Mouse (Mus musculus): ENCODE measurements around the gene Lrtm1. TPM values are rescaled to one million over a fixed set of nuclear protein-coding genes. Genes with fewer than 3 reads are reported as not detected.

Gene Lrtm1
- polyA plus RNA-seq, 1 experiment from 2014 or later = 0.36 TPM

DNA sequence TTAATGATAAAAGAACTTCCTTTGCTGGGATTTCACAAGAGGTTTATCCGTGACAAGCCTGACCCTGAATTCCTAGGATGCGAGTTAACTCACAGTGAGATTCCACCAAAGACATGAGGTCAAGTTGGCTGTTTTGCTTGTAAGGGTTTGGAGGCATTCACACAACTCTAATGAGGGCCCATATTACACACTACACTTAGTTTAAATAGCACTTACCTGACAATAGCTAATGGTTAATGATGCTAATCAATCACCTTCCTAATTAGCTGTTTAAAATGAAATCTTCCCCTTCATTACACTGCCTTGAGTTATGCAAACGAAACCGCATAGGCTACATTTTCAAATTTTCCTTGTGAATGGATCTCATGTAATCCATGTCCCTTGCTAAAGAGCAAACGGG is 20.2 kb downstream of the Lrtm1 start:
- Histone ChIP-seq H3K4me1 (0 out of 2 replicates have a peak, but pooled peaks cover 2% of the 10 kb centered on the region), H3K4me2 (replicated peaks) (no peak overlapping the region), H3K9ac (no peak overlapping the region), H3K4me3 (no peak overlapping the region), H3K27me3 (no peaks in the 10 kb centered on the region), H3K27ac (no peak overlapping the region), H3K9me3 (no peaks in the 10 kb centered on the region), H3K36me3 (no peaks in the 10 kb centered on the region)
- no peak for ATAC-seq (ENCODE audit: insufficient number of reproducible peaks, insufficient read depth, low FRiP score, low TSS enrichment)
- 78% methylated on average over 5 of the region's 5 CpGs for WGBS

DNA sequence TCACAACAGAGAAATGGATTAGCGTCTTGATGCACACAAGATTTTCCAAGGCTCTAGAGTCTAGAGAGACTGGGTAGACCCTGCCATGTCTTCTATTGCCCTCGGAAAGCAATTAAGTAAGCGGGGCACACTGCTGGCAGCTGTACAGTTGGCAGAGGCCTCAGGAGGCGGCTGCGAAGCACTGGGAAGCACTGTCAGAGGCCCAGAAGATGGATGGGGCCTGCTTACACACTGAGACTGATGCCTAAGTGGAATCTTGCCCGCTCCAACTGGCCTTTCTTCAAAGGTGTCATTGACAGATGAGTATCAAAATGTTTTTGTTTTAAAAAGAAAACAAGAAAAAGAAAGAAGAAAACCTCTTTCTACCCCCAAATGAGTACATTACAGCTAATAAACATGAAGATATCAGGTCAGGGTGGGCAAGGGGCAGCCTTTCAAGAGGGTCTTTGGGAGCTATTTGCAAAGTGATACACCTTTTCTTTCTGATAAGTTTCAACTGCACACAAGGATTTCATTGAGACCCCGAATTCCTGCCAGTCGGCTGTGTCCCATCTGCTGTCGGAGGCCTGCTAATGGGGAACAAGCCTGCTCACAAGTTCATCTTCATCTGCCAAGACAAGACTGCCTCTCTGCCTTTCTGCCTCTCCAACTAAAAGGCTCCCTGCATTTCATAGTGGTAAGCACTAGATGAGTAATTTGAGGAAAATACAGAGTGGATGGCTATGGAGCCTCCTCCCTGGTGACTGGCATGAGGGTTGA is 22.8 kb downstream of the Lrtm1 start:
- no peak overlapping the region for H3K4me3 ChIP-seq
- no peak overlapping the region for H3K9ac ChIP-seq
- H3K36me3 ChIP-seq = no peaks in the 10 kb centered on the region
- no peaks in the 10 kb centered on the region for H3K9me3 ChIP-seq
- no peak overlapping the region for H3K27ac ChIP-seq
- 0 out of 2 replicates have a peak, but pooled peaks cover 2% of the 10 kb centered on the region for H3K4me1 ChIP-seq
- no peaks in the 10 kb centered on the region for H3K27me3 ChIP-seq
- 66% methylated on average over 9 of the region's 9 CpGs for WGBS
- no peak for ATAC-seq (ENCODE audit: insufficient number of reproducible peaks, insufficient read depth, low FRiP score, low TSS enrichment)
- no peak overlapping the region for H3K4me2 ChIP-seq (replicated peaks)

DNA sequence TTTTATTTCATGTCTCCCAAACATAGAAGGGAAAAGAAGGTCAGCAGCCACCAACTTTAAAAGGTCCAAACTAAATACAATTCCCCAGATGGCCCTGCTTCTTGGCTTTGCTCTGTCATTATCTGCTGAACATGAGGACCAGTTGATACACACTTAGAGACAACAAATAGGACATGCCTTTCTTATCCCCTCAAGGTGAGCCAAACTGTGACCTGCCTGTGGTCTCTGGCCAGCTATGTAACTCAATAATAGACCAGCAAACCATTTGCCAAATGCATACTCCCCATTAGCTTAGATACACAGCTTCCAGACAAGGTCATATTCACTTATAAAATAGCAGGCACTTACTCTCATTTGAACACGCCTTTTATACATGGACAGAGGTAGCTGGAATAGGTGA is 23.5 kb downstream of the Lrtm1 start:
- H3K4me3 ChIP-seq = no peak overlapping the region
- no peaks in the 10 kb centered on the region for H3K9me3 ChIP-seq
- no peak overlapping the region for H3K9ac ChIP-seq
- 0 out of 2 replicates have a peak, but pooled peaks cover 2% of the 10 kb centered on the region for H3K4me1 ChIP-seq
- H3K27me3 ChIP-seq = no peaks in the 10 kb centered on the region
- no peaks in the 10 kb centered on the region for H3K36me3 ChIP-seq
- H3K27ac ChIP-seq = no peak overlapping the region
- 98% methylated on average over 1 of the region's 1 CpGs for WGBS
- no peak for ATAC-seq (ENCODE audit: insufficient number of reproducible peaks, insufficient read depth, low FRiP score, low TSS enrichment)
- H3K4me2 ChIP-seq (replicated peaks) = no peak overlapping the region

DNA sequence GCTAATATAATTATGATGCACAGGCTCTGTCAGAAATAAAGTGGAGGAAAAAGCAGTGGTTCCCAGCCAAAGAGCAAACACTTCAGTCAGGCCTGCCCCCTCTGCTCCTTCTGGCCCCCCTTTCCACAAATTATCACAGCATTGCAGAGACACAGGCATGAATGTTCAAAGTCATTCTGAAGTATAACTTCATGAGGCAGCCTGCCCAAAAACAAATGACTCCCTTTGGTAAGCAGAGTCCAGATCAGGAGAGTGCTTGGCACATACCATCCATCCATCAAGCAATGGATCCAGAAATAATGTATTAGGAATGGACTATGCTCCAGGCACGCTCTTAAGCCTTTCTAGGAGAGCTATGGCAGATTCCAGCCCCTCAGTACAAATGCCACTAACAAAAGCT is 24.3 kb downstream of the Lrtm1 start:
- Histone ChIP-seq H3K27me3 (no peaks in the 10 kb centered on the region), H3K4me2 (replicated peaks) (no peak overlapping the region), H3K27ac (no peak overlapping the region), H3K36me3 (no peaks in the 10 kb centered on the region), H3K4me1 (0 out of 2 replicates have a peak, but pooled peaks cover 2% of the 10 kb centered on the region), H3K9me3 (no peaks in the 10 kb centered on the region), H3K4me3 (no peak overlapping the region), H3K9ac (no peak overlapping the region)
- ATAC-seq (ENCODE audit: insufficient number of reproducible peaks, insufficient read depth, low FRiP score, low TSS enrichment) = no peak
- 79% methylated on average over 1 of the region's 1 CpGs for WGBS

DNA sequence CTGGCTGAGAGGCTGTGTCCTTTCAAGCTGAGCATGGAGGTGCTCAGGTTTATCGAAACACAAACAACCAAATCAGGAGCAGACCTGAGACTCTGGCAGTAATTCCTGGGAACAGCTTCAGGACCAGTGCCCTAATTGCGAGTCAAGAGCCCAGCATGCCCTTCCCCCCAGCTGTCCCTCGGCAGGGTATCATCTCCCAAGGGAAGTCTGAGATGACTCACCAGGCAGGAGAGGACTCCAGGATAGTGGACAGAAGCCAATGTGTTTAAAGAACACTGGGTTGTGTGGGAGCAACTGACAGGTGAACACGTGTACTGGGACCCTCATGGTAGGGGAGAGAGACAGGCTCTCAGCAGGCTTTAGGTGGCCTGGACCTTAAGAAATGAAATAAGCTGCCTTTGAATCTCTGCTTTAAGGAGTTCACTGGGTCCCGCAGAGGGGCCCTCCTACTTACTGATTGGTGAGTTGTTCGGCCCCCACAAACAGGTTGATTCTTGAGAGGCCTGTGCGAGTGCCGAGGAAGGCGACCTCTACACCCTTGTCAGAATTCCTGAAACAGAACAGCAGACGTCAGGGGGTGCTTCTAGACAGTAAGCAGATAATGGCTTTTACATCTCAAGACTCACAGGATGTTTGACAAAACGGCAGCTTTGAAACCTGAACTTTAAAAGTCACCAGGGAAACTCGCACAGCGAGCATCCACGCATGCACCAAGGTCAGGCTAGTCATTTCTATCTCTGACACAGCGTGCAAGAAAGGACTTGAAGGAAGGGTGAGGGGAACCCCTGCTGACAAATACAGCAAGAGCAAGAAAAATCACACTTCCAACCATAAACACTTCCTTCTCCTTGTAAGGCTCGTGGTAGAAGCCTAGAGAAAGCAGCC is 34.2 kb downstream of the Lrtm1 start:
- 53% methylated on average over 16 of the region's 16 CpGs for WGBS
- Histone ChIP-seq H3K9ac (no peak overlapping the region), H3K4me2 (replicated peaks) (no peak overlapping the region), H3K27me3 (no peaks in the 10 kb centered on the region), H3K36me3 (no peaks in the 10 kb centered on the region), H3K4me3 (no peak overlapping the region), H3K4me1 (peaks cover 5% of the 10 kb centered on the region; the same call in 1 of the 2 replicates), H3K27ac (no peak overlapping the region), H3K9me3 (no peaks in the 10 kb centered on the region)
- ATAC-seq (ENCODE audit: insufficient number of reproducible peaks, insufficient read depth, low FRiP score, low TSS enrichment) = no peak

DNA sequence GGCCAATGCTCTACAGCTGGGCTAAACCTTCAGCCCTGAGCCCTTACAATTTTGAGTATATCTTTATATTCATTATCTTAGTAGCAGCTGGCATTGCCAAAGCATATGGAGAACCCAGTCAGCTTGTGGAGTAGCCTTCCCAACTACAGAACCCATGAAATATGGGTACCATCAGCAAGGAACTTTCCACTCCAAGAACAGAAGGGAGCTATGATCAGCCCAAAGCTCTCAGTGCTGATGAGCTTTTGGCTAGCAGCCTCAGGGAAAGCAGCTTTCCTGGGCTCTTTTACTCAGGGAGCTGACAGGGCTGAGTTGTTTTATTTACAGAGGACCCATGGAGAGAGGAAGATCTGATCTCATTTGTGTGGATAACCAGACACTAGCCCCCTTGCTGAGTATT is 42.7 kb downstream of the Lrtm1 start:
- Histone ChIP-seq H3K27ac (no peak overlapping the region), H3K9me3 (no peaks in the 10 kb centered on the region), H3K9ac (no peak overlapping the region), H3K4me2 (replicated peaks) (no peak overlapping the region), H3K4me1 (peaks cover 6% of the 10 kb centered on the region; the same call in 1 of the 2 replicates), H3K36me3 (no peaks in the 10 kb centered on the region), H3K4me3 (no peak overlapping the region), H3K27me3 (no peaks in the 10 kb centered on the region)
- no peak for ATAC-seq (ENCODE audit: insufficient number of reproducible peaks, insufficient read depth, low FRiP score, low TSS enrichment)

DNA sequence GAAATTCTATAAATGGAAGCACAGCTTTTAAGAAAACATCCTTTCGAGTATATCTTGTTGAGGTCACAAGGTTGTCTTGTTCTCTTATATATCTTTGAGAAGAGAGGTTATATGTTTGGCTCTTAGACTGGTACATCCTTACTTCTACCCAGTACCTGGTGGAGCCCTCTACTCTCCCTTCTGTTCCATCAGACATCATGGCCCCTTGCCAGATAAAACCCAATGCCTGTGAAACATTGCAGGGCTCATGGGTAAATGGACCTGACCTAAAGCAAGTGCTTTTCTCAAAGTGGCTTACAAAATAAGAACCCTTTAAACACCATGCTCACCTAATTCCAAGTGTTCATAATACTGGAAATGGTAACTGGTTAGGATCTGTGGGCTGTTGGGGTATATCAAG is 43.5 kb downstream of the Lrtm1 start:
- WGBS = 88% methylated on average over 1 of the region's 1 CpGs
- H3K27ac ChIP-seq = no peak overlapping the region
- no peak overlapping the region for H3K4me3 ChIP-seq
- no peak overlapping the region for H3K4me2 ChIP-seq (replicated peaks)
- ATAC-seq (ENCODE audit: insufficient number of reproducible peaks, insufficient read depth, low FRiP score, low TSS enrichment) = no peak
- H3K27me3 ChIP-seq = no peaks in the 10 kb centered on the region
- no peak overlapping the region for H3K9ac ChIP-seq
- peaks cover 9% of the 10 kb centered on the region; the same call in 1 of the 2 replicates for H3K4me1 ChIP-seq
- H3K36me3 ChIP-seq = no peaks in the 10 kb centered on the region
- H3K9me3 ChIP-seq = no peaks in the 10 kb centered on the region

DNA sequence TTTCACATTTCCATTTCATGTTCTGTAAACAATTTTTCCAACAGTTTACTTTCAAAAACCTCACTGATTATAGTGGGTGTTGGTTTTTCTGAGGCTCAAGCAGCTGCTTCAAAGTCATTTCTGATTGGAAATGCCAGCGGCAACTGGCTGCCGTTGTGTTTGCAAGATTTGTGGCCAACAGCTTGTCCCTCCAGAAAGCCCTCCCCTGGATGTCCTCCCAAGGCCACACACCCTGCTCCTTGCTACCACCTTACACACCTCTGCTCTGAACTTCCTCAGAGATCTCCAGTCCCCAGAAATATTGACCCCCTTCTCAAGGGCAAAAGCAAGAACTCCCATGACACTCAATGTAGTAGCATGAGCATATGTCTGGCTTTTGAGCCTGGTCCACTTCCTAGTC is 44.7 kb downstream of the Lrtm1 start:
- ATAC-seq (ENCODE audit: insufficient number of reproducible peaks, insufficient read depth, low FRiP score, low TSS enrichment) = no peak

DNA sequence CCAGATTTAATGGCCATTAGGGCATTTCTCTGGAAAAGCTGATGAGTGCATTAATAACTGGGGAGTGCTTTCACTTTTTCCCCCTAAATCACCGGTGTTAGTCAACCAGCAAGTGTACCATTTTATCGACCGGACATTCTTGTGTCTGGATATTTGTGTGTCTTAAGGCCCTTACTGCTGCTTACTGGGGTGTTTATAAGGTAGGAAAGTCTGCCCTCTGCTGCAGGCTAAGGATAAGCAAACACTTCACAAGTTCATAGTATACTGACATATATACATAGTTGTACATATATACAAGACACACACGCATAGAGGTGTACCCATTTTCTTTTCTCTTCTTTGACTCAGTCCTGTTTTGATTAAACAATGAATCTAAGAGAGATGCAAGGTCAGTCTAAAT is 55.7 kb downstream of the Lrtm1 start:
- 0 out of 2 replicates have a peak, but pooled peaks cover 6% of the 10 kb centered on the region for H3K27me3 ChIP-seq
- H3K4me3 ChIP-seq = no peak overlapping the region
- no peak overlapping the region; the same call in 1 of the 2 replicates for H3K27ac ChIP-seq
- no peak for ATAC-seq (ENCODE audit: insufficient number of reproducible peaks, insufficient read depth, low FRiP score, low TSS enrichment)
- H3K4me2 ChIP-seq (replicated peaks) = no peak overlapping the region
- H3K9me3 ChIP-seq = no peaks in the 10 kb centered on the region
- H3K36me3 ChIP-seq = no peaks in the 10 kb centered on the region
- 82% methylated on average over 4 of the region's 4 CpGs for WGBS
- H3K9ac ChIP-seq = no peak overlapping the region
- peaks cover 8% of the 10 kb centered on the region; the same call in 1 of the 2 replicates for H3K4me1 ChIP-seq

More for the DNA sequence above, 44.7 kb downstream of the Lrtm1 start:
- H3K27ac ChIP-seq = no peak overlapping the region
- H3K9me3 ChIP-seq = no peaks in the 10 kb centered on the region
- H3K4me1 ChIP-seq = peaks cover 9% of the 10 kb centered on the region; the same call in 1 of the 2 replicates
- no peak overlapping the region for H3K4me2 ChIP-seq (replicated peaks)
- no peaks in the 10 kb centered on the region for H3K27me3 ChIP-seq
- WGBS = 88% methylated on average over 2 of the region's 2 CpGs
- no peak overlapping the region for H3K9ac ChIP-seq
- no peaks in the 10 kb centered on the region for H3K36me3 ChIP-seq
- H3K4me3 ChIP-seq = no peak overlapping the region

DNA sequence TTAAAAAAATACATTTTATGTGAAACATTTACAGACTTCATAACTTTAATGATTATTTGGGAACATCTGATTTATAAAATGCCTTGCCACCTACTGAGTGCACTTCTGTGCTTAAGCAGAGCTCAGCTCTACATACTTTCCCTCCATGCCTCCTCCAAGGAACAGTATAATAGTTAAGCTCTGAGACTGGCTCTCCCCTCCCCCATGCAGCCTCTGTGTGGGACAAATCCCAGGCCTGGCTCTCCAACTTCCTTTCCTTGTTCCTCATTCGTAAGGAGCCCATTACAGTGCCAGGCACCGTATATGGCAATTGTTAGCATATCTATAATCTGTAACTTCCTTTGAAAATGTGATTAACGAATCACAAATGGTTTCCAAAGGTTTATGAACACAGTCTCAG is 59.4 kb downstream of the Lrtm1 start:
- Histone ChIP-seq H3K9me3 (no peaks in the 10 kb centered on the region), H3K9ac (no peak overlapping the region), H3K36me3 (no peaks in the 10 kb centered on the region), H3K4me3 (no peak overlapping the region), H3K27ac (no peak overlapping the region), H3K27me3 (0 out of 2 replicates have a peak, but pooled peaks cover 6% of the 10 kb centered on the region), H3K4me2 (replicated peaks) (no peak overlapping the region), H3K4me1 (peaks cover 8% of the 10 kb centered on the region; the same call in 1 of the 2 replicates)
- WGBS = 31% methylated on average over 3 of the region's 3 CpGs
- no peak for ATAC-seq (ENCODE audit: insufficient number of reproducible peaks, insufficient read depth, low FRiP score, low TSS enrichment)

DNA sequence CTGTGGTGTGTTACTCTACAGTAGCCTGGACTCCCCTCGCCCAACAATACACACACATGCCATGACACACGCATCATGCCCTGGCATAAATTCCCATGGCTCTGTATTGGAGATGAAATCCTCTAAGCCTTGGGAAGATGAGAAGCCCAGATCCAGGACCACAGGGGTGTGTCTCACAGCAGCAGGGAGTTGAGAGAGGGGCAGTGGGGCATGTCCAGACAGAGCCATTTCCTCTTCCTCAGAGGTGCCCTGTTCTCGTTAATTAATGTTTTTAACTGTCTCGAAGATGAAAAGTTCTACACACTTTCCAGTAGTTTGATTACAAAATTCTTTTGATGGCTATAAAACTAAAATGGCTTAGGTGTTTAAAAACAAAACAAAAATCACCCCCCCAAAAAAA is 62.2 kb downstream of the Lrtm1 start:
- Histone ChIP-seq H3K27ac (no peak overlapping the region), H3K9me3 (no peaks in the 10 kb centered on the region), H3K9ac (no peak overlapping the region), H3K27me3 (0 out of 2 replicates have a peak, but pooled peaks cover 2% of the 10 kb centered on the region), H3K36me3 (no peaks in the 10 kb centered on the region), H3K4me1 (0 out of 2 replicates have a peak, but pooled peaks cover 4% of the 10 kb centered on the region), H3K4me3 (no peak overlapping the region), H3K4me2 (replicated peaks) (no peak overlapping the region)
- no peak for ATAC-seq (ENCODE audit: insufficient number of reproducible peaks, insufficient read depth, low FRiP score, low TSS enrichment)
- WGBS = 73% methylated on average over 4 of the region's 4 CpGs

Data from embryonic facial prominence, embryonic 12.5 days (tissue).